Mouse (Mus musculus) mouse embryonic stem cell (cell line): ENCODE measurements around the gene Zfp653.
"Not testable (repeated sequence)": the region's sequence is repeated elsewhere in the genome, so short reads cannot be mapped to it uniquely, and the experiment has no call there.

Source experiments
- in situ Hi-C, 2 experiments: fragments of 300-500 bp; cut with MboI; formaldehyde crosslinking; loops; 1 replicate in 1 of 2; 3 replicates in 1 of 2; pipeline ENCODE4 v1.14.3; 2019 to 2020; ENCODE audit warnings: low sequenced_read_pairs in 2 of 2, low pct_unique_long_range_greater_than_20kb in 1 of 2, mixed read lengths in 1 of 2; ENCODE audit not compliant: unreplicated experiment in 1 of 2

The Zfp653 gene

GRCm38 (mm10) chr9:22076223-22076622 is 5.0 kb upstream of the Zfp653 start:
- in situ Hi-C loops = no loop called here

GRCm38 (mm10) chr9:22075778-22076177 is 4.6 kb upstream of the Zfp653 start:
- in situ Hi-C loops = not testable (repeated sequence)

GRCm38 (mm10) chr9:22072276-22072675 is 1.1 kb upstream of the Zfp653 start:
- in situ Hi-C loops = no loop called here

GRCm38 (mm10) chr9:22069881-22070553 is 1.2 kb downstream of the Zfp653 start:
- in situ Hi-C loops = no loop called here

GRCm38 (mm10) chr9:22067195-22067594 is 4.0 kb downstream of the Zfp653 start:
- in situ Hi-C loops = no loop called here

GRCm38 (mm10) chr9:22066433-22066832 is 4.7 kb downstream of the Zfp653 start:
- in situ Hi-C loops = no loop called here

GRCm38 (mm10) chr9:22065642-22066041 is 5.5 kb downstream of the Zfp653 start:
- in situ Hi-C loops = no loop called here

- in situ Hi-C loops = no loop called here
Measured at GRCm38 (mm10) chr9:22064341-22064740, 6.8 kb downstream of the Zfp653 start.

GRCm38 (mm10) chr9:22061339-22061738 is 9.8 kb downstream of the Zfp653 start:
- in situ Hi-C loops = no loop called here

GRCm38 (mm10) chr9:22058011-22058424 is 13.2 kb downstream of the Zfp653 start:
- in situ Hi-C loops = no loop called here

GRCm38 (mm10) chr9:22057031-22057517 is 14.1 kb downstream of the Zfp653 start:
- in situ Hi-C loops = no loop called here

GRCm38 (mm10) chr9:22056303-22056910 is 14.8 kb downstream of the Zfp653 start:
- in situ Hi-C loops = no loop called here

- in situ Hi-C loops = no loop called here
Measured at GRCm38 (mm10) chr9:22055713-22056112, 15.5 kb downstream of the Zfp653 start.

GRCm38 (mm10) chr9:22054411-22055076 is 16.6 kb downstream of the Zfp653 start:
- in situ Hi-C loops = loop anchor here in 1 of 2 experiments (5.0 kb wide), 1 partner anchor 77 kb away; no protein-coding TSS in a partner anchor

- in situ Hi-C loops = loop anchor here in 1 of 2 experiments (5.0 kb wide), 1 partner anchor 76 kb away; no protein-coding TSS in a partner anchor
Measured at GRCm38 (mm10) chr9:22053657-22054056, 17.5 kb downstream of the Zfp653 start.

GRCm38 (mm10) chr9:22051958-22052254 is 19.3 kb downstream of the Zfp653 start, which contains the start of gene Elavl3:
Gene Elavl3 (minus strand): TSS chr9:22052023.
- in situ Hi-C loops = loop anchor here in 1 of 2 experiments (5.0 kb wide), 1 partner anchor 75 kb away; no protein-coding TSS in a partner anchor

GRCm38 (mm10) chr9:22051161-22051957 is 19.8 kb downstream of the Zfp653 start:
- in situ Hi-C loops = loop anchor here in 1 of 2 experiments (5.0 kb wide), 1 partner anchor 74 kb away; no protein-coding TSS in a partner anchor

- in situ Hi-C loops = loop anchor here in 1 of 2 experiments (5.0 kb wide), 1 partner anchor 73 kb away; no protein-coding TSS in a partner anchor
Measured at GRCm38 (mm10) chr9:22050351-22050889, 20.8 kb downstream of the Zfp653 start.
